18 mouse cellular contexts compared by ENCODE assay signal in the genomic region with DNA sequence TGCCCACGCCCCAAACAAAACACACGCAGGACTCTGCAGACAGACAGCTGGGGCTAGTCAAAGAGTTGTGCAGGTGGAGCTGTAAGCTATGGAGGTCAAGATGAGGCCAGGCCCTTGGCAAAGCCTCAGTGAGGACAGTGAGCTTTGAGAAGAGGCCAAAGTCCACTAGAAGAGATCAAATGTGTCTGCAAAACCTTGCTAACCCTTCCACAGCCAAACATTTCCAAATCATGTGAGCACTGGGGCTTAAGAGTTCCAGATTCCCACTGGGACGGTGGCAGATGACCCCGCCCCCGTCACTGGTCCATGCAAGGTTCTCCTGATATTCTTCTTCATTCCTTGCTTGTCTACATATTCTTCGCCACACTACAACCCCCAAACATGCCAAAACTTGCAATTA. TPM values are rescaled to one million over a fixed set of nuclear protein-coding genes. Genes with fewer than 3 reads are reported as not detected.
A peak's percentile ranks its signal among the peaks of the same experiment; 100 is the strongest.
DNase-seq lines count a peak whose midpoint lies in the region; ATAC-seq and TF ChIP-seq lines count a peak whose summit lies in the region.
"Had no signal": no experiment of that assay in that cellular context is flagged by ENCODE, and none has a peak within 500 bp of the region (broad histone marks: within the 10 kb centered on the region; RNA-seq: fewer than 3 reads in every experiment).

No protein-coding gene starts in this region.

- H3K4me3 ChIP-seq in kidney, adult 2 months (ENCODE audit: insufficient read depth, low read depth, low read length) = no peak overlapping the region
- H3K4me3 ChIP-seq in kidney, embryonic 16.5 days (ENCODE audit: low read length) = no peak overlapping the region
- no peak overlapping the region for H3K4me3 ChIP-seq in liver, adult 2 months (ENCODE audit: insufficient read depth, low read depth, low read length)
- no peak overlapping the region for H3K4me3 ChIP-seq in liver, embryonic 12.5 days
- H3K4me3 ChIP-seq: embryonic facial prominence, embryonic 12.5 days; forebrain, embryonic 15.5 days; heart, embryonic 13.5 days; hindbrain, embryonic 13.5 days had no signal

- H3K9me3 ChIP-seq in kidney, embryonic 16.5 days (ENCODE audit: low read length) = no peaks in the 10 kb centered on the region
- H3K9me3 ChIP-seq in liver, embryonic 12.5 days (replicated peaks) = no peaks in the 10 kb centered on the region
- H3K9me3 ChIP-seq: embryonic facial prominence, embryonic 12.5 days; forebrain, embryonic 15.5 days; heart, embryonic 13.5 days; hindbrain, embryonic 13.5 days had no signal

- DNase-seq in heart, adult 11 months = peak; percentile 87
- DNase-seq in heart, adult 9 months (ENCODE audit: low spot score in 2 of 2) = no peak
- peak; percentile 87 for DNase-seq in kidney, adult 2 months
- peak; percentile 96 for DNase-seq in liver, adult 2 months (ENCODE audit: extremely low read depth, low read depth, low spot score)
- peak; percentile 62 to 65 for DNase-seq in kidney, postnatal 36 days

- ATAC-seq in kidney, embryonic 16.5 days (ENCODE audit: low FRiP score, low TSS enrichment) = no peak
- ATAC-seq in liver, embryonic 12.5 days = no peak
- ATAC-seq: forebrain, embryonic 15.5 days; hindbrain, postnatal 0 days; Patski had no signal

- H3K9ac ChIP-seq in kidney, embryonic 16.5 days (replicated peaks; ENCODE audit: low read length) = no peak overlapping the region
- no peak overlapping the region for H3K9ac ChIP-seq in liver, adult 2 months (ENCODE audit: low read depth, low read length)
- no peak overlapping the region for H3K9ac ChIP-seq in liver, embryonic 12.5 days
- H3K9ac ChIP-seq: embryonic facial prominence, embryonic 12.5 days; forebrain, embryonic 15.5 days; heart, embryonic 13.5 days; hindbrain, embryonic 13.5 days had no signal

- no peaks in the 10 kb centered on the region for H3K79me2 ChIP-seq in liver, adult 2 months (ENCODE audit: control insufficient read depth, insufficient read depth, low read length)

- TF ChIP-seq POLR2A in kidney, adult 2 months (IDR thresholded peaks at IDR 0.05; ENCODE audit: low read depth, low read length) = no peak
- no peak for TF ChIP-seq POLR2A in liver, adult 2 months (IDR thresholded peaks at IDR 0.05; ENCODE audit: extremely low read depth, insufficient read depth, low read length)

- no peaks in the 10 kb centered on the region for H3K27me3 ChIP-seq in kidney, adult 2 months (replicated peaks; ENCODE audit: control insufficient read depth, insufficient read depth, low read length)
- no peaks in the 10 kb centered on the region for H3K27me3 ChIP-seq in kidney, embryonic 16.5 days (ENCODE audit: insufficient read depth, low read length)
- H3K27me3 ChIP-seq in liver, adult 2 months (ENCODE audit: control insufficient read depth, insufficient read depth, low read length) = no peaks in the 10 kb centered on the region
- no peaks in the 10 kb centered on the region for H3K27me3 ChIP-seq in liver, embryonic 12.5 days (replicated peaks)
- H3K27me3 ChIP-seq: forebrain, embryonic 15.5 days; Patski had no signal

- no peaks in the 10 kb centered on the region for H3K36me3 ChIP-seq in kidney, adult 2 months (ENCODE audit: control insufficient read depth, insufficient read depth, low read length)
- no peaks in the 10 kb centered on the region for H3K36me3 ChIP-seq in kidney, embryonic 16.5 days (ENCODE audit: insufficient read depth, low read length)
- no peaks in the 10 kb centered on the region for H3K36me3 ChIP-seq in liver, adult 2 months (ENCODE audit: control insufficient read depth, insufficient read depth, low read length)
- H3K36me3 ChIP-seq in liver, embryonic 12.5 days = no peaks in the 10 kb centered on the region
- H3K36me3 ChIP-seq: embryonic facial prominence, embryonic 12.5 days; forebrain, embryonic 15.5 days; heart, embryonic 13.5 days; hindbrain, embryonic 13.5 days had no signal

- no peak for TF ChIP-seq CTCF in kidney, adult 2 months (conservative IDR thresholded peaks at IDR 0.05; ENCODE audit: insufficient read depth, insufficient read length, low read depth, low read length)
- no peak for TF ChIP-seq CTCF in liver, adult 2 months (IDR thresholded peaks at IDR 0.05; ENCODE audit: low read depth, low read length)

- H3K4me2 ChIP-seq in kidney, embryonic 16.5 days (replicated peaks; ENCODE audit: low read depth, low read length) = no peak overlapping the region
- H3K4me2 ChIP-seq in liver, embryonic 12.5 days = no peak overlapping the region
- H3K4me2 ChIP-seq: embryonic facial prominence, embryonic 12.5 days; forebrain, embryonic 15.5 days; heart, embryonic 13.5 days; hindbrain, embryonic 13.5 days had no signal

- 69% methylated on average over 6 of the region's 6 CpGs for WGBS in kidney, adult 2 months
- WGBS in kidney, embryonic 16.5 days = 73% methylated on average over 6 of the region's 6 CpGs
- 48% methylated on average over 6 of the region's 6 CpGs for WGBS in liver, adult 2 months
- 63% methylated on average over 6 of the region's 6 CpGs for WGBS in liver, embryonic 12.5 days (ENCODE audit: insufficient replicate concordance)

- peaks cover 4% of the 10 kb centered on the region; the same call in 1 of the 2 replicates for H3K4me1 ChIP-seq in kidney, adult 2 months (ENCODE audit: control insufficient read depth, insufficient read depth, low read length)
- no peaks in the 10 kb centered on the region for H3K4me1 ChIP-seq in kidney, embryonic 16.5 days (ENCODE audit: insufficient read depth, low read length)
- H3K4me1 ChIP-seq in liver, adult 2 months (ENCODE audit: control insufficient read depth, insufficient read depth, low read length) = peaks cover 18% of the 10 kb centered on the region
- 0 out of 2 replicates have a peak, but pooled peaks cover 18% of the 10 kb centered on the region for H3K4me1 ChIP-seq in liver, embryonic 12.5 days
- H3K4me1 ChIP-seq: embryonic facial prominence, embryonic 12.5 days; forebrain, embryonic 15.5 days; hindbrain, embryonic 13.5 days had no signal

- no peak overlapping the region for H3K27ac ChIP-seq in kidney, adult 2 months (ENCODE audit: insufficient read depth, low read depth, low read length)
- no peak overlapping the region for H3K27ac ChIP-seq in kidney, embryonic 16.5 days (ENCODE audit: low read length)
- H3K27ac ChIP-seq in liver, adult 2 months (replicated peaks; ENCODE audit: insufficient read depth, low read depth, low read length) = peak overlapping the region; percentile 45
- no peak overlapping the region for H3K27ac ChIP-seq in liver, embryonic 12.5 days
- H3K27ac ChIP-seq: embryonic facial prominence, embryonic 12.5 days; forebrain, embryonic 15.5 days; heart, embryonic 13.5 days; hindbrain, embryonic 13.5 days; hindbrain, postnatal 0 days had no signal

RNA-seq across cellular contexts. Expression of gene Ccm2l, which starts 16.1 kb away (rescaled TPM):
- polyA plus RNA-seq in kidney, adult 2 months (2012; rRNA removed) = 23.0 and 25.1 TPM in 2 replicates
- polyA plus RNA-seq in kidney, embryonic 16.5 days (2015; fragmentation: Nextera tagmentation; extraction: Ambion mirVana) = 1.8 and 2.4 TPM in 2 replicates
- 2.3 and 2.5 TPM in 2 replicates for total RNA-seq in liver, adult 2 months (2014; rRNA removed)
- polyA plus RNA-seq in liver, adult 2 months (2012; rRNA removed) = 3.4 and 5.5 TPM in 2 replicates
- 2.1 and 2.6 TPM in 2 replicates for polyA plus RNA-seq in liver, embryonic 12.5 days (2016; fragmentation: Nextera tagmentation; extraction: Ambion mirVana)
- total RNA-seq: CH12.LX had no signal
- polyA plus RNA-seq: activated CD4-positive, CD25-positive, alpha-beta regulatory T cell, adult 4 months; Patski had no signal

RNA-seq across cellular contexts. Expression of gene Hck, which starts 26.4 kb away (rescaled TPM):
- 2.9 and 4.4 TPM in 2 replicates for polyA plus RNA-seq in kidney, adult 2 months (2012; rRNA removed)
- 6.3 and 6.6 TPM in 2 replicates for polyA plus RNA-seq in kidney, embryonic 16.5 days (2015; fragmentation: Nextera tagmentation; extraction: Ambion mirVana)
- 7.7 and 8.1 TPM in 2 replicates for total RNA-seq in liver, adult 2 months (2014; rRNA removed)
- polyA plus RNA-seq in liver, adult 2 months (2012; rRNA removed) = 2.8 and 5.7 TPM in 2 replicates
- 5.6 and 6.5 TPM in 2 replicates for polyA plus RNA-seq in liver, embryonic 12.5 days (2016; fragmentation: Nextera tagmentation; extraction: Ambion mirVana)

RNA-seq across cellular contexts. Expression of gene Xkr7, which starts 50.2 kb away (rescaled TPM):
- polyA plus RNA-seq in kidney, adult 2 months (2012; rRNA removed) = not detected in 2 replicates
- not detected in 2 replicates for polyA plus RNA-seq in kidney, embryonic 16.5 days (2015; fragmentation: Nextera tagmentation; extraction: Ambion mirVana)
- total RNA-seq in liver, adult 2 months (2014; rRNA removed) = not detected in 2 replicates
- polyA plus RNA-seq in liver, adult 2 months (2012; rRNA removed) = not detected in 2 replicates
- not detected in 2 replicates for polyA plus RNA-seq in liver, embryonic 12.5 days (2016; fragmentation: Nextera tagmentation; extraction: Ambion mirVana)
- total RNA-seq: CH12.LX; heart, adult 8-10 months; hematopoietic stem cell, adult 5-6 weeks had no signal
- polyA plus RNA-seq: activated CD4-positive, CD25-positive, alpha-beta regulatory T cell, adult 4 months; heart, embryonic 13.5 days; heart, postnatal 0 days; Patski had no signal

Comparison
In these comparisons a context has a peak if more than half of its experiments do, and no peak if none do; other contexts are left out.
1. DNase-seq: peak in heart, adult 11 months (single experiment), kidney, adult 2 months (single experiment), liver, adult 2 months (single experiment) and kidney, postnatal 36 days (2 of 2); none in heart, adult 9 months (0 of 2).